Mouse (Mus musculus): Measurements from ENCODE around the gene Tmem11. TPM values are rescaled to one million over a fixed set of nuclear protein-coding genes. Genes with fewer than 3 reads are reported as not detected.

The Tmem11 gene
- 60.2 and 63.5 TPM in 2 replicates for polyA plus RNA-seq (2012; ENCODE audit: insufficient read depth, insufficient read length, missing spikeins)

- H3K4me1 ChIP-seq (ENCODE audit: control insufficient read depth, insufficient read depth, insufficient read length, low read length) = peaks cover 22% of the 10 kb centered on the region
- peak within 1 kb of the TSS; percentile 82 for H3K4me3 ChIP-seq (ENCODE audit: insufficient read depth, low read depth, low read length)
- H3K27ac ChIP-seq (replicated peaks; ENCODE audit: low read depth, low read length) = peak within 1 kb of the TSS; percentile 98
Measured at GRCm38 (mm10) chr11:60878675-60879294, at the start of gene Tmem11. Tmem11 (minus strand) TSS chr11:60879272.

GRCm38 (mm10) chr11:60927264-60927663 is 48.2 kb upstream of the Tmem11 start:
- H3K27ac ChIP-seq (replicated peaks; ENCODE audit: low read depth, low read length) = no peak overlapping the region
- 0 out of 2 replicates have a peak, but pooled peaks cover 2% of the 10 kb centered on the region for H3K4me1 ChIP-seq (ENCODE audit: control insufficient read depth, insufficient read depth, insufficient read length, low read length)
- H3K4me3 ChIP-seq (ENCODE audit: insufficient read depth, low read depth, low read length) = no peak overlapping the region

- 0 out of 2 replicates have a peak, but pooled peaks cover 2% of the 10 kb centered on the region for H3K4me1 ChIP-seq (ENCODE audit: control insufficient read depth, insufficient read depth, insufficient read length, low read length)
- no peak overlapping the region for H3K27ac ChIP-seq (replicated peaks; ENCODE audit: low read depth, low read length)
- H3K4me3 ChIP-seq (ENCODE audit: insufficient read depth, low read depth, low read length) = no peak overlapping the region
Measured at GRCm38 (mm10) chr11:60924981-60925380, 45.9 kb upstream of the Tmem11 start.

GRCm38 (mm10) chr11:60924498-60924897 is 45.4 kb upstream of the Tmem11 start:
- Histone ChIP-seq H3K27ac (replicated peaks; ENCODE audit: low read depth, low read length) (no peak overlapping the region), H3K4me1 (ENCODE audit: control insufficient read depth, insufficient read depth, insufficient read length, low read length) (0 out of 2 replicates have a peak, but pooled peaks cover 2% of the 10 kb centered on the region), H3K4me3 (ENCODE audit: insufficient read depth, low read depth, low read length) (no peak overlapping the region)

GRCm38 (mm10) chr11:60922964-60923363 is 43.9 kb upstream of the Tmem11 start:
- H3K27ac ChIP-seq (replicated peaks; ENCODE audit: low read depth, low read length) = no peak overlapping the region
- H3K4me1 ChIP-seq (ENCODE audit: control insufficient read depth, insufficient read depth, insufficient read length, low read length) = 0 out of 2 replicates have a peak, but pooled peaks cover 2% of the 10 kb centered on the region
- no peak overlapping the region for H3K4me3 ChIP-seq (ENCODE audit: insufficient read depth, low read depth, low read length)

- Histone ChIP-seq H3K4me3 (ENCODE audit: insufficient read depth, low read depth, low read length) (no peak overlapping the region), H3K27ac (replicated peaks; ENCODE audit: low read depth, low read length) (no peak overlapping the region), H3K4me1 (ENCODE audit: control insufficient read depth, insufficient read depth, insufficient read length, low read length) (no peaks in the 10 kb centered on the region)
Measured at GRCm38 (mm10) chr11:60922195-60922594, 43.1 kb upstream of the Tmem11 start.

- H3K4me1 ChIP-seq (ENCODE audit: control insufficient read depth, insufficient read depth, insufficient read length, low read length) = no peaks in the 10 kb centered on the region
- no peak overlapping the region for H3K4me3 ChIP-seq (ENCODE audit: insufficient read depth, low read depth, low read length)
- H3K27ac ChIP-seq (replicated peaks; ENCODE audit: low read depth, low read length) = no peak overlapping the region
Measured at GRCm38 (mm10) chr11:60920021-60920420, 40.9 kb upstream of the Tmem11 start.

- H3K4me3 ChIP-seq (ENCODE audit: insufficient read depth, low read depth, low read length) = no peak overlapping the region
- peaks cover 9% of the 10 kb centered on the region for H3K4me1 ChIP-seq (ENCODE audit: control insufficient read depth, insufficient read depth, insufficient read length, low read length)
- no peak overlapping the region for H3K27ac ChIP-seq (replicated peaks; ENCODE audit: low read depth, low read length)
Measured at GRCm38 (mm10) chr11:60915201-60915600, 36.1 kb upstream of the Tmem11 start.

- Histone ChIP-seq H3K27ac (replicated peaks; ENCODE audit: low read depth, low read length) (peak within 1 kb of the TSS; percentile 54), H3K4me3 (ENCODE audit: insufficient read depth, low read depth, low read length) (peak within 1 kb of the TSS; percentile 91), H3K4me1 (ENCODE audit: control insufficient read depth, insufficient read depth, insufficient read length, low read length) (peaks cover 9% of the 10 kb centered on the region)
Measured at GRCm38 (mm10) chr11:60914491-60914890, 35.4 kb upstream of the Tmem11 start, which contains the start of gene Natd1. Natd1 (minus strand) TSS chr11:60914750.

GRCm38 (mm10) chr11:60913301-60914196 is 34.5 kb upstream of the Tmem11 start:
- H3K4me3 ChIP-seq (ENCODE audit: insufficient read depth, low read depth, low read length) = peak overlapping the region; percentile 91
- H3K4me1 ChIP-seq (ENCODE audit: control insufficient read depth, insufficient read depth, insufficient read length, low read length) = peaks cover 9% of the 10 kb centered on the region
- peak overlapping the region; percentile 54 for H3K27ac ChIP-seq (replicated peaks; ENCODE audit: low read depth, low read length)

GRCm38 (mm10) chr11:60912525-60912973 is 33.5 kb upstream of the Tmem11 start:
- peaks cover 9% of the 10 kb centered on the region for H3K4me1 ChIP-seq (ENCODE audit: control insufficient read depth, insufficient read depth, insufficient read length, low read length)
- H3K4me3 ChIP-seq (ENCODE audit: insufficient read depth, low read depth, low read length) = peak overlapping the region; percentile 91
- H3K27ac ChIP-seq (replicated peaks; ENCODE audit: low read depth, low read length) = no peak overlapping the region

GRCm38 (mm10) chr11:60909626-60910025 is 30.6 kb upstream of the Tmem11 start:
- Histone ChIP-seq H3K4me1 (ENCODE audit: control insufficient read depth, insufficient read depth, insufficient read length, low read length) (peaks cover 15% of the 10 kb centered on the region), H3K4me3 (ENCODE audit: insufficient read depth, low read depth, low read length) (no peak overlapping the region), H3K27ac (replicated peaks; ENCODE audit: low read depth, low read length) (no peak overlapping the region)

- H3K27ac ChIP-seq (replicated peaks; ENCODE audit: low read depth, low read length) = no peak overlapping the region
- H3K4me3 ChIP-seq (ENCODE audit: insufficient read depth, low read depth, low read length) = no peak overlapping the region
- H3K4me1 ChIP-seq (ENCODE audit: control insufficient read depth, insufficient read depth, insufficient read length, low read length) = peaks cover 15% of the 10 kb centered on the region
Measured at GRCm38 (mm10) chr11:60908073-60908472, 29.0 kb upstream of the Tmem11 start.

GRCm38 (mm10) chr11:60906449-60906848 is 27.4 kb upstream of the Tmem11 start:
- H3K27ac ChIP-seq (replicated peaks; ENCODE audit: low read depth, low read length) = no peak overlapping the region
- H3K4me3 ChIP-seq (ENCODE audit: insufficient read depth, low read depth, low read length) = no peak overlapping the region
- H3K4me1 ChIP-seq (ENCODE audit: control insufficient read depth, insufficient read depth, insufficient read length, low read length) = peaks cover 17% of the 10 kb centered on the region; the same call in 1 of the 2 replicates

GRCm38 (mm10) chr11:60905407-60906120 is 26.5 kb upstream of the Tmem11 start:
- H3K27ac ChIP-seq (replicated peaks; ENCODE audit: low read depth, low read length) = no peak overlapping the region
- no peak overlapping the region for H3K4me3 ChIP-seq (ENCODE audit: insufficient read depth, low read depth, low read length)
- H3K4me1 ChIP-seq (ENCODE audit: control insufficient read depth, insufficient read depth, insufficient read length, low read length) = peaks cover 17% of the 10 kb centered on the region; the same call in 1 of the 2 replicates

All from brown adipose tissue, adult 24 weeks (tissue).